Mouse (Mus musculus) midbrain, embryonic 12.5 days (tissue): ENCODE measurements around the gene Zfp423. TPM values are rescaled to one million over a fixed set of nuclear protein-coding genes. Genes with fewer than 3 reads are reported as not detected.

Experiments used
- ATAC-seq: fragments of 200-750 bp; cut with Nextera tagmentation; 2 replicates; pipeline ENCODE4 v1.8.0; 2017; ENCODE audit warnings: low read depth, moderate TSS enrichment, moderate library complexity; ENCODE audit not compliant: low FRiP score
- H3K27ac ChIP-seq: fragments of 300-500 bp; sonication (generic); replicated peaks from 2 replicates; pipeline ENCODE4 v1.5.1; 2016; ENCODE audit warnings: mild to moderate bottlenecking
- H3K27me3 ChIP-seq: fragments of 300-500 bp; sonication (generic); 2 replicates; pipeline ENCODE4 v1.6.1; 2016; ENCODE audit warnings: mild to moderate bottlenecking
- H3K36me3 ChIP-seq: fragments of 300-500 bp; sonication (generic); 2 replicates; pipeline ENCODE4 v1.6.1; 2016
- H3K4me1 ChIP-seq: fragments of 300-500 bp; sonication (generic); 2 replicates; pipeline ENCODE4 v1.6.1; 2016
- H3K4me2 ChIP-seq: fragments of 300-500 bp; sonication (generic); replicated peaks from 2 replicates; pipeline ENCODE4 v1.6.1; 2016; ENCODE audit warnings: mild to moderate bottlenecking, moderate library complexity
- H3K4me3 ChIP-seq: fragments of 300-500 bp; sonication (generic); 2 replicates; pipeline ENCODE4 v1.5.1; 2016; ENCODE audit warnings: mild to moderate bottlenecking
- H3K9ac ChIP-seq: fragments of 300-500 bp; sonication (generic); replicated peaks from 2 replicates; pipeline ENCODE4 v1.6.1; 2016; ENCODE audit warnings: mild to moderate bottlenecking, moderate library complexity
- H3K9me3 ChIP-seq: fragments of 300-500 bp; sonication (generic); 2 replicates; pipeline ENCODE4 v1.6.1; 2016; ENCODE audit warnings: mild to moderate bottlenecking
- WGBS: fragments of 180-500 bp; shearing (Covaris S2); methylation state at CpG from one replicate; pipeline ENCODE4 v1.1.7; 2016; 5-methylcytosine and 5-hydroxymethylcytosine counted together
- polyA plus RNA-seq: library from polyadenylated mRNA; unstranded; fragments of >200 nt; fragmentation: Nextera tagmentation; extraction: Ambion mirVana; gene quantifications from 2 replicates; pipeline ENCODE4 v1.2.1, GENCODE M21; 2016

Gene Zfp423
- polyA plus RNA-seq, 1 experiment from 2014 or later: 47.9 TPM

DNA sequence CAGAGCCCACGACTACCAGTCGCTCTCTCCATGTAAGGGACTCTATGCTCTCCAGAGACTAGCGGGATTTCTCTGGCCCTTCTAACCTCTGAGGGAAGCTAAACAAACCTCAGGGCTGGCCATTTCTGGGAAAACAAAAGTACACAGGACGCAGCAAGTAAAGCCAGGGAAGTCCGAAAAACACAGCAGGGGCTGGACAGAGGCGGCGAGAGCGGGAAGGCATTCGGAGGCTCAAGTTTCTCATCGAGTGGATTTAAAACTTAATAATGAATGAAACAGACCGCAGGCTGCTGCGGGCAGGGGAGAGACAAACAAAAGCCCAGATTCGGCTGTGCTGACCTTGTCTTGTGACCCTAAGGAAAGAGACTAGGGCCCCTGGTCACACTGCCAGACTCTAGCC is 175.2 kb downstream of the Zfp423 start:
- 2% methylated on average over 13 of the region's 13 CpGs for WGBS
- H3K4me3 ChIP-seq: no peak overlapping the region

GRCm38 (mm10) chr8:87783198-87783597 is 176.2 kb downstream of the Zfp423 start:
- H3K27ac ChIP-seq: peak overlapping the region; percentile 78
- no peak overlapping the region for H3K4me3 ChIP-seq
- peaks cover 61% of the 10 kb centered on the region for H3K4me1 ChIP-seq
- no peaks in the 10 kb centered on the region for H3K27me3 ChIP-seq
- H3K36me3 ChIP-seq: peaks cover 36% of the 10 kb centered on the region
- WGBS: 64% methylated on average over 15 of the region's 15 CpGs
- no peak for ATAC-seq
- no peak overlapping the region for H3K9ac ChIP-seq
- H3K9me3 ChIP-seq: no peaks in the 10 kb centered on the region
- H3K4me2 ChIP-seq: no peak overlapping the region

More for the DNA sequence above, 175.2 kb downstream of the Zfp423 start:
- peaks cover 36% of the 10 kb centered on the region for H3K36me3 ChIP-seq
- no peaks in the 10 kb centered on the region for H3K9me3 ChIP-seq
- peaks cover 54% of the 10 kb centered on the region for H3K4me1 ChIP-seq
- H3K9ac ChIP-seq: peak overlapping the region; percentile 43; the same call in 1 of the 2 replicates
- H3K4me2 ChIP-seq: peak overlapping the region; percentile 40
- no peaks in the 10 kb centered on the region for H3K27me3 ChIP-seq
- H3K27ac ChIP-seq: peak overlapping the region; percentile 78
- no peak for ATAC-seq

- Histone ChIP-seq H3K27ac (peak overlapping the region; percentile 71), H3K27me3 (no peaks in the 10 kb centered on the region), H3K9ac (no peak overlapping the region), H3K9me3 (no peaks in the 10 kb centered on the region), H3K4me3 (no peak overlapping the region), H3K4me2 (0 out of 2 replicates have a peak overlapping the region, but pooled peaks have one; percentile 12), H3K4me1 (peaks cover 27% of the 10 kb centered on the region), H3K36me3 (peaks cover 46% of the 10 kb centered on the region)
- no peak for ATAC-seq
- 22% methylated on average over 8 of the region's 8 CpGs for WGBS
Measured at GRCm38 (mm10) chr8:87777586-87777985, 181.8 kb downstream of the Zfp423 start.

DNA sequence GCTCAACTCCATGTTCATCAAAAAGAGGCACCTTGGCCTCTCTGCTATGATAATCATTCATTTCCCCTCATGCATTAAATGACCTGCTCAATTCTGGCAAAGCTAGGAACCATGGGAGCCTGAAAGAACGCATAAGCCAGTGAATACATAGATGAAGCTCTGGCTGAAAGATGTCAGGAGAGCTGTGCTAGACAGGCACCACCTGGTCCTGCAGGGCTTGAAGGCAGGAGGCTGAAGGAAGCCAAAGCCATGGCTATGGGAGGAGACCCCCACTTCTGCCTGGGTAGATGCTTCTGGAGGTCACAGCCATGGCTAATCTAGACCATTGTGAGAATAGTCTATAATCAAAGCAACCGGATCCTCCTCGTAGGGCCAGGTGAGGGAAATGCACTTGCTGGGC is 183.5 kb downstream of the Zfp423 start:
- Histone ChIP-seq H3K36me3 (peaks cover 44% of the 10 kb centered on the region), H3K9me3 (no peaks in the 10 kb centered on the region), H3K4me2 (no peak overlapping the region), H3K9ac (no peak overlapping the region), H3K4me3 (no peak overlapping the region), H3K27me3 (no peaks in the 10 kb centered on the region), H3K4me1 (peaks cover 27% of the 10 kb centered on the region), H3K27ac (no peak overlapping the region)
- ATAC-seq: no peak
- 91% methylated on average over 3 of the region's 3 CpGs for WGBS

DNA sequence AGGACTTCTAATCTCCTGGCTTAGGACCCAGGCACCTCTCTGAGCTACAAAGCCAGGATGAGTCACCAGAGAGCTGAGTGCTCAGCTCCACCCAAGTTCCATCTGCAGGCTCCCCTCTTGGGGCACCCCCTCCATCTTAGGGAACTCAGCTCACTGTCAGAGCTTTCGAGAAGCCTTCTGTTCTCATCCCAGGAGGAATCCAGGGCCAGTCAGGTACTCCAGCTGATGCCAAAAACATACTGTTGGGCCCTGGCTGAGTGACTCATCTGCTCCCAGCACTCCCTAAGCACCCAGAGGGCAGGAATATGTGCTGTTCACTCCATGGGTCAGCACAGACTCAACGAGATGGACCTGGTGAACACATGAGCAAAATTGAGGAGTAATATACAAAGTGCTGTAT is 184.4 kb downstream of the Zfp423 start:
- no peak overlapping the region for H3K27ac ChIP-seq
- no peak for ATAC-seq
- H3K36me3 ChIP-seq: peaks cover 38% of the 10 kb centered on the region
- WGBS: 82% methylated on average over 2 of the region's 2 CpGs
- H3K4me2 ChIP-seq: no peak overlapping the region
- no peak overlapping the region for H3K4me3 ChIP-seq
- H3K4me1 ChIP-seq: peaks cover 27% of the 10 kb centered on the region
- no peaks in the 10 kb centered on the region for H3K27me3 ChIP-seq
- H3K9me3 ChIP-seq: no peaks in the 10 kb centered on the region
- H3K9ac ChIP-seq: no peak overlapping the region

GRCm38 (mm10) chr8:87772894-87773502 is 186.4 kb downstream of the Zfp423 start:
- H3K36me3 ChIP-seq: peaks cover 33% of the 10 kb centered on the region
- 80% methylated on average over 14 of the region's 14 CpGs for WGBS

GRCm38 (mm10) chr8:87767882-87768281 is 191.5 kb downstream of the Zfp423 start:
- ATAC-seq: no peak
- H3K36me3 ChIP-seq: peaks cover 21% of the 10 kb centered on the region
- H3K27me3 ChIP-seq: no peaks in the 10 kb centered on the region
- no peak overlapping the region for H3K27ac ChIP-seq
- H3K9ac ChIP-seq: no peak overlapping the region
- H3K4me2 ChIP-seq: no peak overlapping the region
- H3K4me3 ChIP-seq: no peak overlapping the region
- H3K9me3 ChIP-seq: no peaks in the 10 kb centered on the region
- WGBS: 90% methylated on average over 9 of the region's 9 CpGs
- H3K4me1 ChIP-seq: peaks cover 8% of the 10 kb centered on the region; the same call in 1 of the 2 replicates

More at GRCm38 (mm10) chr8:87772894-87773502, 186.4 kb downstream of the Zfp423 start:
- H3K4me1 ChIP-seq: peaks cover 22% of the 10 kb centered on the region
- H3K4me3 ChIP-seq: no peak overlapping the region
- no peaks in the 10 kb centered on the region for H3K9me3 ChIP-seq
- no peak overlapping the region for H3K9ac ChIP-seq
- ATAC-seq: no peak
- H3K27ac ChIP-seq: no peak overlapping the region
- H3K27me3 ChIP-seq: no peaks in the 10 kb centered on the region
- no peak overlapping the region for H3K4me2 ChIP-seq

DNA sequence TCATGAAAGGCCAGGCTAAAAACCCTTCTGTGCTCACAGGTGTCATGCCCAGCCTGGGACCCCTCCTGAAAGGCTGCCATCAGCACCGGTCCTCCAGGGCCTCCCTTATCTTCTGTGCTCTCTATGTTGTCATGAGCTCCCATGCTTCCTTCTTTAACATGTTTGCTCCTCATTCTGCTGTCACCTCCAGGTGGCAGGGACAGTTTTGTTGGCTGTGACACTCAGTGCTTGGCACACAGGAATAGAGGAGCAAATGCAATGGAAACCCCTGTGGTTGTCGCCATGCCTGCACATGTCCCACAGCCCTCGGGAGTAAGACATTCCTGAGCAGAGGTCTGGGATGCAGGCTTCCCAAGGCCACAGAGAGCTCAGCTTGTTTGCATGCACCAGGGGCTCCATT is 194.1 kb downstream of the Zfp423 start:
- Histone ChIP-seq H3K4me3 (no peak overlapping the region), H3K27me3 (no peaks in the 10 kb centered on the region), H3K27ac (no peak overlapping the region), H3K36me3 (no peaks in the 10 kb centered on the region; the same call in 1 of the 2 replicates), H3K9me3 (no peaks in the 10 kb centered on the region), H3K4me2 (no peak overlapping the region), H3K9ac (no peak overlapping the region), H3K4me1 (peaks cover 8% of the 10 kb centered on the region; the same call in 1 of the 2 replicates)
- ATAC-seq: no peak
- 83% methylated on average over 3 of the region's 3 CpGs for WGBS

GRCm38 (mm10) chr8:87758750-87759149 is 200.6 kb downstream of the Zfp423 start:
- Histone ChIP-seq H3K27ac (peak overlapping the region; percentile 22), H3K27me3 (no peaks in the 10 kb centered on the region), H3K9me3 (no peaks in the 10 kb centered on the region), H3K4me3 (no peak overlapping the region), H3K9ac (0 out of 2 replicates have a peak overlapping the region, but pooled peaks have one; percentile 6), H3K4me1 (peaks cover 4% of the 10 kb centered on the region; the same call in 1 of the 2 replicates), H3K4me2 (no peak overlapping the region), H3K36me3 (peaks cover 4% of the 10 kb centered on the region; the same call in 1 of the 2 replicates)
- 47% methylated on average over 8 of the region's 8 CpGs for WGBS
- ATAC-seq: no peak

DNA sequence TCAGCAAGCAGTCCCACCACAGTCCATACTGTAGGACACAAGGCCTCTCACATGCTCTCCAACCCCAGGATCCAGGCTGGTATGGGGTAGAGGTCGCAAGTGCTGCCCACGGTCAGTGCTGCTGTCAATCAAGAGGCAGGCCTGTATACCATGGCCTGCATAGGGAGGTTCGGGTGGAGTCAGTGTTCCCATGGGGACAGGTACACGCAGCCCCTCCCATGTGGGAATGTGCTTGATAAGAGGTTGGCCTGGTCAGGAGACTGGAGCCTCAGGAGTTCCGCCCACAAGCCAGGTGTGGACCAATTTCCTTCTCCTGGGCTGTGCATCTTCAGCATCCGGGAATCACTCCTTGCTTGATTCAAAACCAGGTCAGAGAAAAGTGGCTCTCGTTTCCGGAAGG is 204.5 kb downstream of the Zfp423 start:
- no peak; the same call in 1 of the 2 replicates for ATAC-seq
- Histone ChIP-seq H3K9ac (no peak overlapping the region), H3K4me2 (no peak overlapping the region), H3K36me3 (peaks cover 4% of the 10 kb centered on the region; the same call in 1 of the 2 replicates), H3K9me3 (no peaks in the 10 kb centered on the region), H3K27ac (no peak overlapping the region), H3K4me3 (no peak overlapping the region), H3K27me3 (no peaks in the 10 kb centered on the region), H3K4me1 (peaks cover 26% of the 10 kb centered on the region; the same call in 1 of the 2 replicates)
- WGBS: 91% methylated on average over 8 of the region's 8 CpGs

GRCm38 (mm10) chr8:87753636-87754035 is 205.8 kb downstream of the Zfp423 start:
- Histone ChIP-seq H3K9me3 (no peaks in the 10 kb centered on the region), H3K4me3 (no peak overlapping the region), H3K36me3 (peaks cover 4% of the 10 kb centered on the region; the same call in 1 of the 2 replicates), H3K9ac (no peak overlapping the region), H3K27ac (peak overlapping the region; percentile 46; the same call in 1 of the 2 replicates), H3K27me3 (no peaks in the 10 kb centered on the region), H3K4me1 (peaks cover 25% of the 10 kb centered on the region; the same call in 1 of the 2 replicates), H3K4me2 (no peak overlapping the region)
- ATAC-seq: no peak
- WGBS: 85% methylated on average over 2 of the region's 2 CpGs

- WGBS: 74% methylated on average over 8 of the region's 8 CpGs
- Histone ChIP-seq H3K4me2 (no peak overlapping the region), H3K36me3 (peaks cover 4% of the 10 kb centered on the region; the same call in 1 of the 2 replicates), H3K4me1 (peaks cover 25% of the 10 kb centered on the region; the same call in 1 of the 2 replicates), H3K27me3 (no peaks in the 10 kb centered on the region), H3K27ac (peak overlapping the region; percentile 46), H3K9me3 (no peaks in the 10 kb centered on the region), H3K9ac (no peak overlapping the region), H3K4me3 (no peak overlapping the region)
- ATAC-seq: no peak
Measured at GRCm38 (mm10) chr8:87753148-87753547, 206.2 kb downstream of the Zfp423 start.
